Mouse (Mus musculus) bone marrow, adult 2 months (tissue): ENCODE results near the gene Pik3r6. TPM values are rescaled to one million over a fixed set of nuclear protein-coding genes. Genes with fewer than 3 reads are reported as not detected.

ENCODE experiments used
- H3K27ac ChIP-seq: fragments of 200-500 bp; 2 replicates; pipeline ENCODE4 v1.5.1; 2012; ENCODE audit warnings: low read depth, mild to moderate bottlenecking, control low read depth, inconsistent platforms, low read length; ENCODE audit not compliant: control insufficient read depth, poor library complexity, insufficient read depth
- H3K4me1 ChIP-seq: fragments of 200-500 bp; 2 replicates; pipeline ENCODE4 v1.6.1; 2011; ENCODE audit warnings: low read length; ENCODE audit not compliant: control insufficient read depth, insufficient read depth
- H3K4me3 ChIP-seq: fragments of 200-500 bp; replicated peaks from 2 replicates; pipeline ENCODE3; 2011; ENCODE audit warnings: mild to moderate bottlenecking, low read depth, low read length, control low read depth; ENCODE audit not compliant: control insufficient read depth
- CTCF ChIP-seq: fragments of 200-500 bp; IDR thresholded peaks from 2 replicates; pipeline ENCODE4 v1.5.1; 2011; ENCODE audit warnings: low read length, control low read depth; ENCODE audit not compliant: control insufficient read depth, insufficient read depth
- POLR2A ChIP-seq: fragments of 200-500 bp; IDR thresholded peaks from 2 replicates; pipeline ENCODE4 v1.6.1; 2011; ENCODE audit warnings: low read depth, mild to moderate bottlenecking, control low read depth, low read length, borderline replicate concordance; ENCODE audit not compliant: control insufficient read depth
- WGBS: fragments of 180-500 bp; shearing (Covaris S2); methylation state at CpG from one replicate; pipeline ENCODE4 v1.1.7; 2018; 5-methylcytosine and 5-hydroxymethylcytosine counted together
- polyA plus RNA-seq: library from polyadenylated mRNA; stranded (reverse); fragments of >200 nt; gene quantifications from 2 replicates; pipeline ENCODE4 v1.2.4, GENCODE M21; 2011; ENCODE audit warnings: low replicate concordance; ENCODE audit not compliant: missing spikeins, insufficient read depth, insufficient read length

The Pik3r6 gene
- polyA plus RNA-seq, 1 experiment: 47.0 TPM

DNA sequence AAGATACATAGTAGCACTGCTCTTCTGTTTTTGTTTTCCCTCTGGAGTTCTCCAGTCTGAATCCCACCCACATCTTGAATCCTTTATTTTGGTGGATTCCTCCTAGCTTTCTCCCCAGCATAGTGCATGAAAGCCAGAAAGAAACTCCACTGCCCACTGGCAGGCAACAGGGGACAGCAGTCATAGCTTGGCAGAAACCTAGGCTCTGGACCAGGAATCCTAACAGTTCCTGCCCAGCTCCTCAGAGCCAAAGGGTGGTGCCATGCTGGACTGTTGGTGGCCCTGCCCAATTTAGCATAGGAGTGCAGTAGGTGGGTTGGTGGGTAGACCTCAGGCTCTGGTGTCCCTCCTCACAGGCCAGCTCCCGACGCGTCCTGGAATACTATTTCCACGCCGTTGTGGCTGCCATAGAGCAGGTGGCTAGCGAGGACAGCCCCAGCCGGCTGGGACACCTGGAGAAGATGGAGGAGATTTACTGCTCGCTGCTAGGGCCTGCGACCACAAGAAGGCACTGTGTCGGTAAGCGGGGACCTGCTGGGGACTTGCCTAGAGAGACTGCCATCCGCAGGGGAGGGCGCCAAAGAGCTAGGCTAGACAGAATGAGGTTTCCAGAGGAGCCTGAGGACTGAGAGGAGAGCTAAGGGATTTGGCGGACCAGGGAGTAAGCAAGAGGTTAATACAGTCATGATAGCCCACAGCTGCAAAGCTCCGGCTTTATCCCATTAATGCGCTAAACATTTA is 28.4 kb downstream of the Pik3r6 start:
- H3K4me1 ChIP-seq: no peaks in the 10 kb centered on the region
- TF ChIP-seq POLR2A (no peak), CTCF (peak; percentile 30; the same call in 1 of the 2 replicates)
- 52% methylated on average over 16 of the region's 16 CpGs for WGBS
- no peak overlapping the region for H3K4me3 ChIP-seq
- no peak overlapping the region for H3K27ac ChIP-seq

DNA sequence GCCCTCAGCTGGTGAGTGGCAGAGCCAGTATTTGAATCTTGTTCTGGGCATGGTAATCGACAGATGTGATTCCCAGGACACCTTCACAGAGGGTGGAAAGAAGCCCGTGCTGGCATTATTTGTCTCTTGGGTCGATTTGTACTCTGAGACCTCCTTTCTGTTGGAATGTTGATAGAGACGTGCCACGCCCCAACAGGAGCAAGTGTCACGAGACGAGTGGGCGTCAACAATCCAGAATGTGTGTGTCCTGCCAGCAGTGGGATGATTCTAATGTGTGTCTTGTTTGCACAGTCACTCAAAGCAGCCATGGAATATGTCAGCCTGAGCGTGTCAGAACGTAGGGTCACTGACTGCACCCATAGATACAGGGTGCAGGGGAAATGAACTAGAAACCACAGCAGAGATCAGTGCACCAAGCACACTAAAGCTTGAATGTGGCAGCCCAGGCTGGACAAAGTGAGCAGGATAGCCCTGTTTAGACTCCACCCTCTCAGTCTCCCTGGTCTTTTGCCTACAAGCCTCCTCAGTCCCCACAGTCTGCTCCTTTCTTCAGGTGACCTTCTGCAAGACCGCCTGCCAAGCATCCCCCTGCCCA is 29.2 kb downstream of the Pik3r6 start:
- no peak for TF ChIP-seq POLR2A
- TF ChIP-seq CTCF: no peak
- WGBS: 79% methylated on average over 11 of the region's 11 CpGs
- Histone ChIP-seq H3K27ac (no peak overlapping the region), H3K4me3 (no peak overlapping the region), H3K4me1 (no peaks in the 10 kb centered on the region)

DNA sequence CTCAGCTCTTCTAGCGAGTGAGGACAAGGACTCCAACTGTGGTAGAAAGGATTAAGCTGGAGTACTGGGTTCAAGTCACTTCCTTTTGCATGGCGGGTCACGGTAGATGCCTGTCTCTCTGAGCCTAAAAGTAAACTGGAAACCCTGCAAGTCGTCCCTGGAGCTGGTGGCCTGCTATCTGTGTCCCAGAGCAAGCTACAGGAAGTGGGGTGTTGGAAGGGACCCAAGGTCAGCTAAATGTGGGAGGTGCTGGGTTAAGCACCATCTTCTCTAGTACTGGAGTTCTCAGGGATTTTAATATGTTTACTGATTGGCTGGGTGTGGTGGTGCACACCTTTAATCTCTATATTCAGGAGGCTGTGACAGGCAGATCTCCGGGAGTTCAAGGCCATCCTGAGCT is 30.0 kb downstream of the Pik3r6 start:
- H3K4me1 ChIP-seq: no peaks in the 10 kb centered on the region
- H3K4me3 ChIP-seq: no peak overlapping the region
- 51% methylated on average over 5 of the region's 5 CpGs for WGBS
- TF ChIP-seq CTCF (no peak), POLR2A (no peak)
- no peak overlapping the region for H3K27ac ChIP-seq

- Histone ChIP-seq H3K4me3 (no peak overlapping the region), H3K27ac (no peak overlapping the region), H3K4me1 (no peaks in the 10 kb centered on the region)
- TF ChIP-seq POLR2A (no peak), CTCF (no peak)
- 80% methylated on average over 6 of the region's 6 CpGs for WGBS
Measured at GRCm38 (mm10) chr11:68533971-68534475, 31.2 kb downstream of the Pik3r6 start.

DNA sequence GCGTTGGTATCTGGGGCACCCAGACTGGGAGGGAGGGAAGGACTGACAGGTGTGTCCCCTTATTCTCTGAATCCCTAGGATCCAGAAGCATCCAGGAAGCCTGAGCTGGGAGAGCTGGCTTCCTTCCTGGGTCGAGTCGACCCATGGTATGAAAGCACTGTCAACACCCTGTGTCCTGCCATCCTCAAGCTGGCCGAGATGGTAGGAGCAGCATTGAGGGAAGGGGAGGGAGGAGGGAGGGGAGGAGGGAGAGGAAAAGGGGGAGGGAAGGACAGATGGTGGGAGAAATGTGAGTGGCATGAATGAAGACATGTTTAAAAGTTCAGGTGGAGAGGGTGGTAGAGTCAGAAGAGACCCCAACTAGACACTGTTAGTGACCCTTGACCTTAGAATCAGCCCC is 33.2 kb downstream of the Pik3r6 start:
- Histone ChIP-seq H3K4me3 (no peak overlapping the region), H3K27ac (no peak overlapping the region), H3K4me1 (no peaks in the 10 kb centered on the region)
- TF ChIP-seq CTCF: no peak
- 60% methylated on average over 4 of the region's 4 CpGs for WGBS

DNA sequence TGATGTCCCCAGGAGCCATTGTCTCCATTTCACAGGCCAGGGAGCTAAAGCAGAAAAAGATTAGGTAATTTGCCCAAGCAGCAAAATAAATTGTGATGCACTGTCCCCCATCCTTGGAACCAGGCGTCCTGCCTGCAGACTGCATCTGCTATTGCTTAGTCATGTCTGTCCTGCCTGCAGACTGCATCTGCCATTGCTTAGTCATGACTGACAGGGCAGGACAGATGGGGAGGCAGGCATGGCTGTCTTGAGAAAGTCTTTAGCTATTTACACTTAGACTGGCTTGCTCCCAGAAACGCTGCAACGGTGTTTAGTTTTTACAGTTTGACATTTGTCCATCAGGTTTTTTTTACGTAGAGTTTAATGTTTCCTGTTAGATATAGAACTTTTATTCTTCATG is 33.6 kb downstream of the Pik3r6 start:
- H3K4me1 ChIP-seq: no peaks in the 10 kb centered on the region
- no peak overlapping the region for H3K4me3 ChIP-seq
- H3K27ac ChIP-seq: no peak overlapping the region
- TF ChIP-seq CTCF (no peak), POLR2A (no peak)
- WGBS: 36% methylated on average over 4 of the region's 4 CpGs

DNA sequence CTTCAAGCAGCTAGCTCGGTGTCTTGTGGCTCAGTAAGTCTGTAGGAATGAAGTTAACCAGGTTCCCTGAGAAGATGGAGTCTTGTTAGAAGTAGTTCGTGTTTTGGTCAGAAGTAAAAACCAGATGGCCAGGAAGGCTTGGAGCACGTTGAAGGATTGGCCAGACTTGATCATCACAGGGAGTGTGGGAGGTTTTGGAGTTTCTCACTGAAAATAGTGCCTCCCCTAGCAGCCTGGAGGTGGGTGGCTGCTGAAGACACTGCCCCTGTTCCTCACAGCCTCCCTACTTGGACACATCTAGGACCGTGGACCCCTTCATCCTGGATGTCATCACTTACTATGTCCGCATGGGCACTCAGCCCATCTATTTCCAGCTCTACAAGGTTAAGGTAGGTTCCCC is 36.8 kb downstream of the Pik3r6 start:
- Histone ChIP-seq H3K4me3 (no peak overlapping the region), H3K27ac (no peak overlapping the region), H3K4me1 (no peaks in the 10 kb centered on the region)
- no peak for TF ChIP-seq POLR2A
- TF ChIP-seq CTCF: no peak
- 80% methylated on average over 5 of the region's 5 CpGs for WGBS

GRCm38 (mm10) chr11:68544554-68544953 is 41.7 kb downstream of the Pik3r6 start:
- no peaks in the 10 kb centered on the region for H3K4me1 ChIP-seq
- WGBS: 51% methylated on average over 8 of the region's 8 CpGs
- TF ChIP-seq POLR2A (no peak), CTCF (no peak)

GRCm38 (mm10) chr11:68545172-68545571 is 42.4 kb downstream of the Pik3r6 start:
- TF ChIP-seq CTCF: no peak
- TF ChIP-seq POLR2A: no peak
- Histone ChIP-seq H3K4me3 (no peak overlapping the region), H3K4me1 (no peaks in the 10 kb centered on the region), H3K27ac (no peak overlapping the region)
- 60% methylated on average over 7 of the region's 7 CpGs for WGBS

More at GRCm38 (mm10) chr11:68544554-68544953, 41.7 kb downstream of the Pik3r6 start:
- no peak overlapping the region for H3K27ac ChIP-seq
- no peak overlapping the region for H3K4me3 ChIP-seq
